Mouse (Mus musculus) forebrain, embryonic 10.5 days (tissue): ENCODE data around the gene Arhgap21. TPM values are rescaled to one million over a fixed set of nuclear protein-coding genes. Genes with fewer than 3 reads are reported as not detected.
A peak's percentile ranks its signal among the peaks of the same experiment; 100 is the strongest.

ENCODE experiments used
- DNase-seq: peaks from one replicate; pipeline ENCODE4 v3.0.0-alpha.2; 2017; ENCODE audit warnings: low spot score; ENCODE audit errors: extremely low spot score
- H3K27ac ChIP-seq: fragments of 300-500 bp; sonication (generic); 2 replicates; pipeline ENCODE4 v1.5.1; 2016; ENCODE audit warnings: mild to moderate bottlenecking
- H3K27me3 ChIP-seq: fragments of 300-500 bp; sonication (generic); 2 replicates; pipeline ENCODE4 v1.6.1; 2016; ENCODE audit warnings: mild to moderate bottlenecking; ENCODE audit not compliant: poor library complexity, severe bottlenecking
- H3K36me3 ChIP-seq: fragments of 300-500 bp; sonication (generic); replicated peaks from 2 replicates; pipeline ENCODE4 v1.6.1; 2016; ENCODE audit warnings: mild to moderate bottlenecking, moderate library complexity
- H3K4me1 ChIP-seq: fragments of 300-500 bp; sonication (generic); 2 replicates; pipeline ENCODE4 v1.6.1; 2016
- H3K4me3 ChIP-seq: fragments of 300-500 bp; sonication (generic); 2 replicates; pipeline ENCODE4 v1.5.1; 2016; ENCODE audit warnings: mild to moderate bottlenecking, moderate library complexity
- H3K9me3 ChIP-seq: fragments of 300-500 bp; sonication (generic); 2 replicates; pipeline ENCODE4 v1.6.1; 2016; ENCODE audit warnings: mild to moderate bottlenecking, moderate library complexity
- WGBS: fragments of 180-500 bp; shearing (Covaris S2); methylation state at CpG from one replicate; pipeline ENCODE4 v1.1.7; 2016; 5-methylcytosine and 5-hydroxymethylcytosine counted together
- polyA plus RNA-seq: library from polyadenylated mRNA; unstranded; fragments of >200 nt; fragmentation: Nextera tagmentation; extraction: Ambion mirVana; gene quantifications from 2 replicates; pipeline ENCODE4 v1.2.1, GENCODE M21; 2016

Arhgap21 gene
- polyA plus RNA-seq, 1 experiment from 2014 or later = 27.9 TPM

- H3K36me3 ChIP-seq = peaks cover 5% of the 10 kb centered on the region; the same call in 1 of the 2 replicates
- no peak for DNase-seq
- H3K4me3 ChIP-seq = no peak overlapping the region
- peaks cover 12% of the 10 kb centered on the region for H3K4me1 ChIP-seq
- H3K27ac ChIP-seq = no peak overlapping the region
- no peaks in the 10 kb centered on the region for H3K27me3 ChIP-seq
- H3K9me3 ChIP-seq = no peaks in the 10 kb centered on the region
- 84% methylated on average over 9 of the region's 9 CpGs for WGBS
Observed at GRCm38 (mm10) chr2:20899301-20899700, 69.4 kb downstream of the Arhgap21 start.

DNA sequence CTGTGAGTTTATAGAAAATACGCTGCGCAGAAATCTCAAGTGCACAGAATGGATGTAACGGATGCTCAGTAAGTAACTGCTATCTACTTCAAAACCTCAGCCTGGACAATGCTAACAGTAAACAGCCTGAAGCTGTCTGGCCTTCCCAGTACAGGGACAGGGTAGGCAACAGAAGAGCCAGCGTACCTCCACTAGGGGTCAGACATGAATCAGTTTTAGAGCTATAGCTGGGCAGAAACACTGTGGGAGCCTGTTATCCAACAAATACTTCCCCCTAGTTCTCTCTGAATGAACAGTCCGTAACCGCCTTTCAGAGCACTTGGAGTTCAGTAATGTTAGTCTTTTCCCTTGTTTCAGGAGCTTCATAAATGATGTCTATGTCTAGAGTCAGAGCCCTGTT, 70.0 kb downstream of the Arhgap21 start:
- 55% methylated on average over 6 of the region's 6 CpGs for WGBS
- H3K27me3 ChIP-seq = no peaks in the 10 kb centered on the region
- no peak overlapping the region for H3K27ac ChIP-seq
- peaks cover 5% of the 10 kb centered on the region; the same call in 1 of the 2 replicates for H3K36me3 ChIP-seq
- peak; percentile 50 for DNase-seq
- peaks cover 16% of the 10 kb centered on the region for H3K4me1 ChIP-seq
- H3K9me3 ChIP-seq = no peaks in the 10 kb centered on the region
- no peak overlapping the region for H3K4me3 ChIP-seq

GRCm38 (mm10) chr2:20896446-20896845, 72.2 kb downstream of the Arhgap21 start:
- 90% methylated on average over 5 of the region's 5 CpGs for WGBS
- no peak overlapping the region for H3K4me3 ChIP-seq

GRCm38 (mm10) chr2:20894100-20894690, 74.5 kb downstream of the Arhgap21 start:
- Histone ChIP-seq H3K27ac (no peak overlapping the region), H3K36me3 (no peaks in the 10 kb centered on the region; the same call in 1 of the 2 replicates), H3K9me3 (no peaks in the 10 kb centered on the region), H3K4me3 (no peak overlapping the region), H3K4me1 (peaks cover 13% of the 10 kb centered on the region), H3K27me3 (no peaks in the 10 kb centered on the region)
- WGBS = 53% methylated on average over 5 of the region's 5 CpGs
- peak; percentile 41 for DNase-seq

More at GRCm38 (mm10) chr2:20896446-20896845, 72.2 kb downstream of the Arhgap21 start:
- Histone ChIP-seq H3K27me3 (no peaks in the 10 kb centered on the region), H3K36me3 (no peaks in the 10 kb centered on the region; the same call in 1 of the 2 replicates), H3K9me3 (no peaks in the 10 kb centered on the region), H3K4me1 (peaks cover 16% of the 10 kb centered on the region), H3K27ac (no peak overlapping the region)
- DNase-seq = no peak

DNA sequence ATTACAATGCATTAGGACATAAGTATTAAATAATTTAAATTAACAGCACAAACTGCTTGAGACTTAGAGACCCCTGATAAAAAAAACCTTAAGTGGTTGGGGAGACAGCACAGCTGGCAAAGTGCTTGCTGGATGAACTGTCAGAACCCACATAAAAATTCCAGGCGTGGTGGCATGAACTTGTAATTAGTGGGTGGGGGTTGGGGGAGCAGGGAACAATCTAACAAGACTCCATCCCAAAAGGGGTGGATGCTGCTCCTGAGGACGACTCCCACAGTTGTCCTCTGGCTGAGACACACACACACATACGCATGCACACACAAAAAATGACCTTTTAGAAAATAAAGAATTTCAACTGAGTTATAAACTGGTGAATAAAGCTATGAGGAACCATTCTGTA, 79.9 kb downstream of the Arhgap21 start:
- 85% methylated on average over 3 of the region's 3 CpGs for WGBS
- peaks cover 23% of the 10 kb centered on the region for H3K36me3 ChIP-seq
- DNase-seq = no peak
- no peaks in the 10 kb centered on the region for H3K9me3 ChIP-seq
- H3K4me1 ChIP-seq = no peaks in the 10 kb centered on the region
- H3K27ac ChIP-seq = no peak overlapping the region
- no peaks in the 10 kb centered on the region for H3K27me3 ChIP-seq
- no peak overlapping the region for H3K4me3 ChIP-seq

- Histone ChIP-seq H3K27ac (no peak overlapping the region), H3K27me3 (no peaks in the 10 kb centered on the region), H3K4me3 (no peak overlapping the region), H3K9me3 (no peaks in the 10 kb centered on the region), H3K36me3 (peaks cover 61% of the 10 kb centered on the region), H3K4me1 (no peaks in the 10 kb centered on the region)
- no peak for DNase-seq
- 92% methylated on average over 8 of the region's 8 CpGs for WGBS
Observed at GRCm38 (mm10) chr2:20883288-20883687, 85.4 kb downstream of the Arhgap21 start.

DNA sequence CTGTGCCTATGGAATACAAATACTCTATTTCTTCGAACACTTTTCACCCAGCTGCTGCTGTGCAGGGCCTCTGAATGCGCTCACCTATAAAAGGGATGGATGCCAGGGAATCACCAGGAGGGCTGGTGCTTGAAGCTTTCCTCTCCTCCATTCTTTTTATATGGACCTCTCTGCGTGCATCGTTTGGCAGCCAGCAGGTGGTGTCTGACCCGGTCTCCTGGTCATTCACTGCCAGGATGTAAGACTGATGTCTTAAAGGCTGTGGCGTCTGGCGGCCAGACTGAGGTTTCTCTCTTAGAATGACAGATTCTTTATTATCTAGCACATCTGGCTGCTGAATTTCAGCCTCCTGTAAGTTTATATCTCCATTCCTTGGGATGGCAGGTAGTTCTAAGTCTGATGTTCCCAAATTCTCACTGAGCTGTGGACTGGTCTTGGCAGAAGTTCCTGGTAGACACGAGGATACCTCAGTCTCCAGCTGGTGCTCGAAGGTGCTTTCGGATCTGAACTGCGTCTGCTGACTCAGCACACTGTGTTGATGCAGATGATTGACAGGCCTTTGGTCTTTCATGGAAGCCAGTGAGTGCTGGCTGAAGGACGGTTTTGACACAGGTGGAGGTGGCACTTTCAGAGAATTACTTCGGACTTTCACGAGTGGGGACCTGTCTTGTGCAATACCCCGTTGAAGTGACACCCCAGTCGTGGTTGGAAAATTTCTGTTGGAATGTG, 88.6 kb downstream of the Arhgap21 start:
- Histone ChIP-seq H3K27me3 (no peaks in the 10 kb centered on the region), H3K27ac (no peak overlapping the region), H3K36me3 (peaks cover 59% of the 10 kb centered on the region), H3K4me3 (no peak overlapping the region), H3K9me3 (no peaks in the 10 kb centered on the region), H3K4me1 (no peaks in the 10 kb centered on the region)
- no peak for DNase-seq
- 80% methylated on average over 16 of the region's 16 CpGs for WGBS

DNA sequence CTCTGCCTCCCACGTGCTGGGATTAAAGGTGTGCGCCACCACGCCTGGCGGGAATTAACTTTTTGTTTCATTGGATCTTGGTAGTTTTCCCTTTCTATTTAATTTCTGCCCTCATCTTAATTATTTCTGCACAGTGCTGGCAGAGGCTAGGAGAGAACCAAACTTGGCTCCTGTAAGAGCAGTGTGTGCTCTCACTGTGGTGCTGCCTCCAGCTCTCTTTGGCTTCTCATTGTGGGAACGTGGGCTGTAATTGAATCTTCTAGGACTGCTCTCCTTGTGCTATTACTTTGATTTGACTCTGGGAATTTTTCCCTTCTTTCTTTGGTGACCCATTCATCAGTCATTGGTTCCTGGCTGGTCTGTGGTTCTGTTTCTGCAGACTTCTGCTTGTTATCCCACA, 94.1 kb downstream of the Arhgap21 start:
- 92% methylated on average over 5 of the region's 5 CpGs for WGBS
- peaks cover 62% of the 10 kb centered on the region for H3K36me3 ChIP-seq
- no peaks in the 10 kb centered on the region for H3K27me3 ChIP-seq
- H3K9me3 ChIP-seq = no peaks in the 10 kb centered on the region
- no peak overlapping the region for H3K4me3 ChIP-seq
- no peak for DNase-seq
- no peaks in the 10 kb centered on the region for H3K4me1 ChIP-seq
- no peak overlapping the region for H3K27ac ChIP-seq

- no peaks in the 10 kb centered on the region for H3K9me3 ChIP-seq
- H3K27ac ChIP-seq = no peak overlapping the region
- no peaks in the 10 kb centered on the region for H3K4me1 ChIP-seq
- no peaks in the 10 kb centered on the region for H3K27me3 ChIP-seq
- no peak for DNase-seq
- peaks cover 68% of the 10 kb centered on the region for H3K36me3 ChIP-seq
- WGBS = 81% methylated on average over 2 of the region's 2 CpGs
- no peak overlapping the region for H3K4me3 ChIP-seq
Observed at GRCm38 (mm10) chr2:20869212-20869965, 99.3 kb downstream of the Arhgap21 start.

DNA sequence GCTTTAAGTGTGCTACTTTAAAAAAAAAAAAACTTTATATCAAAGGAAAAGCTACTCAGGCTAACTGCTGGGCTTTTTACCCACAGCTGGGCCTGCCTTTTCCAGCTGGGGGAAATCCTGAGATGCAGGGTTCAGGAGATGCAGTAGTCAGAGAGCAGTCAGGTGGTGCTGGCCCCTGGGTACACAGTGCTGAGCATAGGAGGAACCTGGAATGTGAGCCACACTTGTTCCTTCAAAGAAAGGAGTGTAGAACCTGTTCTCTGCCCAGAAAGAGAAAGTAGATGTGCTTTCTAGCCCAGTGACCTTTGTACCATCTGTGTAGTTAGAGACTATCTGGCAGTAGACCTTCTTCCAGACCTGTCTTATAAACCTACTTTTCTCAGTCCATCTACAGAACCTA, 100.6 kb downstream of the Arhgap21 start:
- no peak for DNase-seq
- Histone ChIP-seq H3K27ac (no peak overlapping the region), H3K4me3 (no peak overlapping the region), H3K27me3 (no peaks in the 10 kb centered on the region), H3K9me3 (no peaks in the 10 kb centered on the region), H3K36me3 (peaks cover 72% of the 10 kb centered on the region), H3K4me1 (no peaks in the 10 kb centered on the region)

- no peak for DNase-seq
- WGBS = 83% methylated on average over 3 of the region's 3 CpGs
- Histone ChIP-seq H3K9me3 (no peaks in the 10 kb centered on the region), H3K27ac (no peak overlapping the region), H3K4me3 (no peak overlapping the region), H3K27me3 (no peaks in the 10 kb centered on the region), H3K36me3 (peaks cover 83% of the 10 kb centered on the region), H3K4me1 (no peaks in the 10 kb centered on the region)
Observed at GRCm38 (mm10) chr2:20865795-20866194, 102.9 kb downstream of the Arhgap21 start.

- peaks cover 91% of the 10 kb centered on the region for H3K36me3 ChIP-seq
- DNase-seq = no peak
- H3K27ac ChIP-seq = no peak overlapping the region
- H3K9me3 ChIP-seq = no peaks in the 10 kb centered on the region
- no peaks in the 10 kb centered on the region for H3K27me3 ChIP-seq
- H3K4me1 ChIP-seq = no peaks in the 10 kb centered on the region
- 89% methylated on average over 2 of the region's 2 CpGs for WGBS
- H3K4me3 ChIP-seq = no peak overlapping the region
Observed at GRCm38 (mm10) chr2:20864569-20864968, 104.1 kb downstream of the Arhgap21 start.

DNA sequence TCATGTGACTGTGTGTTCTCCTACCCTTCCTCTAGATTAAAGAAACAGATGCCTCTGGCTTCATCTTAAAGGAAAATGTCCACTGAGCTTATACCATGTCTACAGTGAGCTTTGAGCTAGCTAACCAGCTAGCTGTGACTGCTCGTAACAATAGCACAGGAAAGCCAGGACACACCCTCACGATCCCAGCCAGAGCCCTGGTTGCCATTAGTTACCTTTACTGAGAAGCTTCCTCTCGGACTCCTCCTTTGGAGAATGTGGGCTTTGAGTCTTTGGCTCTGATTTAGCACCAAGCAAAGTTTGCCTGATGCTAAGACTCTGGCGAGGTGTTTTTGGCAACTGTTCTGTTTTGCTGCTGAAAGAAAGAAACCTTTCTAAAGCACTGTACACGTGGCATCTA, 107.9 kb downstream of the Arhgap21 start:
- Histone ChIP-seq H3K4me3 (no peak overlapping the region), H3K4me1 (no peaks in the 10 kb centered on the region), H3K27me3 (no peaks in the 10 kb centered on the region), H3K9me3 (no peaks in the 10 kb centered on the region), H3K27ac (no peak overlapping the region), H3K36me3 (peaks cover 98% of the 10 kb centered on the region)
- WGBS = 88% methylated on average over 5 of the region's 5 CpGs
- no peak for DNase-seq
